Comparison of ENCODE assay signal across 22 mouse cellular contexts in genomic region chr16:34560411-34560810, GRCm38 (mm10). TPM values are rescaled to one million over a fixed set of nuclear protein-coding genes. Genes with fewer than 3 reads are reported as not detected.
DNase-seq lines count a peak whose midpoint lies in the region; ATAC-seq and TF ChIP-seq lines count a peak whose summit lies in the region.
"Had no signal": no experiment of that assay in that cellular context is flagged by ENCODE, and none has a peak within 500 bp of the region (broad histone marks: within the 10 kb centered on the region; RNA-seq: fewer than 3 reads in every experiment).

No protein-coding gene starts in this region.

- no peak for TF ChIP-seq EP300 in stomach, postnatal 0 days (optimal IDR thresholded peaks at IDR 0.05)

- H3K4me1 ChIP-seq in forebrain, embryonic 13.5 days = peaks cover 90% of the 10 kb centered on the region
- H3K4me1 ChIP-seq in forebrain, postnatal 0 days (ENCODE audit: insufficient read depth) = peaks cover 20% of the 10 kb centered on the region
- peaks cover 23% of the 10 kb centered on the region; the same call in 1 of the 2 replicates for H3K4me1 ChIP-seq in stomach, embryonic 15.5 days
- no peaks in the 10 kb centered on the region for H3K4me1 ChIP-seq in stomach, postnatal 0 days (replicated peaks; ENCODE audit: control insufficient read depth, insufficient read depth)

- H3K9me3 ChIP-seq in forebrain, embryonic 13.5 days (replicated peaks) = no peaks in the 10 kb centered on the region
- no peaks in the 10 kb centered on the region for H3K9me3 ChIP-seq in forebrain, postnatal 0 days (ENCODE audit: low read length)
- H3K9me3 ChIP-seq in stomach, embryonic 15.5 days = no peaks in the 10 kb centered on the region
- no peaks in the 10 kb centered on the region for H3K9me3 ChIP-seq in stomach, postnatal 0 days (ENCODE audit: control insufficient read depth, low read length)
- H3K9me3 ChIP-seq: embryonic facial prominence, embryonic 10.5 days; embryonic facial prominence, embryonic 13.5 days; forebrain, embryonic 12.5 days; hindbrain, embryonic 10.5 days; hindbrain, embryonic 13.5 days; intestine, embryonic 15.5 days had no signal

- DNase-seq in forebrain, postnatal 0 days = no peak
- no peak for DNase-seq in stomach, postnatal 0 days (ENCODE audit: low spot score)
- DNase-seq in NIH3T3 (ENCODE audit: low read depth) = peak; percentile 17
- DNase-seq in right cerebral cortex, postnatal 4 days = no peak
- no peak for DNase-seq in adrenal gland, postnatal 14 days
- DNase-seq in adrenal gland, adult 8-10 months = no peak
- DNase-seq: adrenal gland, postnatal 25 days; embryo, embryonic 11 days; gastrocnemius, postnatal 14 days had no signal

- H3K27ac ChIP-seq in forebrain, embryonic 13.5 days = peak overlapping the region; percentile 57; the same call in 1 of the 2 replicates
- H3K27ac ChIP-seq in forebrain, postnatal 0 days (ENCODE audit: low read depth, low read length) = no peak overlapping the region
- H3K27ac ChIP-seq in stomach, embryonic 15.5 days = 0 out of 2 replicates have a peak overlapping the region, but pooled peaks have one; percentile 23
- no peak overlapping the region for H3K27ac ChIP-seq in stomach, postnatal 0 days (replicated peaks)
- H3K27ac ChIP-seq: embryonic facial prominence, embryonic 10.5 days; embryonic facial prominence, embryonic 13.5 days; gastrocnemius, adult 2 months; hindbrain, embryonic 10.5 days; hindbrain, embryonic 13.5 days; intestine, embryonic 15.5 days had no signal

- H3K4me3 ChIP-seq in forebrain, embryonic 13.5 days = no peak overlapping the region
- no peak overlapping the region for H3K4me3 ChIP-seq in forebrain, postnatal 0 days (ENCODE audit: low read depth, low read length)
- no peak overlapping the region for H3K4me3 ChIP-seq in stomach, embryonic 15.5 days (replicated peaks)
- H3K4me3 ChIP-seq in stomach, postnatal 0 days (ENCODE audit: low read depth, low read length) = no peak overlapping the region
- H3K4me3 ChIP-seq: embryonic facial prominence, embryonic 10.5 days; embryonic facial prominence, embryonic 13.5 days; erythroblast, embryonic 14.5 days; forebrain, embryonic 12.5 days; gastrocnemius, adult 2 months; hindbrain, embryonic 10.5 days; hindbrain, embryonic 13.5 days; intestine, embryonic 15.5 days had no signal

- H3K9ac ChIP-seq in forebrain, embryonic 13.5 days = no peak overlapping the region
- H3K9ac ChIP-seq in forebrain, postnatal 0 days = no peak overlapping the region
- H3K9ac ChIP-seq in stomach, embryonic 15.5 days = no peak overlapping the region
- no peak overlapping the region for H3K9ac ChIP-seq in stomach, postnatal 0 days (ENCODE audit: low read length)
- H3K9ac ChIP-seq: embryonic facial prominence, embryonic 13.5 days; forebrain, embryonic 12.5 days; hindbrain, embryonic 13.5 days; intestine, embryonic 15.5 days had no signal

- ATAC-seq in forebrain, embryonic 13.5 days = no peak
- no peak for ATAC-seq in forebrain, postnatal 0 days
- no peak for ATAC-seq in stomach, embryonic 15.5 days (ENCODE audit: insufficient read depth, low FRiP score, low read depth)
- no peak for ATAC-seq in stomach, postnatal 0 days (ENCODE audit: low FRiP score, low TSS enrichment)
- ATAC-seq: forebrain, embryonic 16.5 days; hindbrain, embryonic 16.5 days; intestine, embryonic 15.5 days had no signal

- H3K36me3 ChIP-seq in forebrain, embryonic 13.5 days (ENCODE audit: poor library complexity, severe bottlenecking) = no peaks in the 10 kb centered on the region
- H3K36me3 ChIP-seq in forebrain, postnatal 0 days (ENCODE audit: insufficient read depth) = no peaks in the 10 kb centered on the region
- no peaks in the 10 kb centered on the region for H3K36me3 ChIP-seq in stomach, embryonic 15.5 days
- no peaks in the 10 kb centered on the region for H3K36me3 ChIP-seq in stomach, postnatal 0 days (ENCODE audit: control insufficient read depth, insufficient read depth, low read length)
- H3K36me3 ChIP-seq: embryonic facial prominence, embryonic 10.5 days; embryonic facial prominence, embryonic 13.5 days; forebrain, embryonic 12.5 days; hindbrain, embryonic 10.5 days; hindbrain, embryonic 13.5 days; intestine, embryonic 15.5 days had no signal

- no peak for TF ChIP-seq CTCF in forebrain, postnatal 0 days (IDR thresholded peaks at IDR 0.05; ENCODE audit: low read depth)
- no peak for TF ChIP-seq CTCF in stomach, postnatal 0 days (IDR thresholded peaks at IDR 0.05; ENCODE audit: low read depth)

- no peak overlapping the region for H3K4me2 ChIP-seq in forebrain, embryonic 13.5 days
- no peak overlapping the region for H3K4me2 ChIP-seq in forebrain, postnatal 0 days (ENCODE audit: low read depth)
- no peak overlapping the region for H3K4me2 ChIP-seq in stomach, embryonic 15.5 days
- H3K4me2 ChIP-seq in stomach, postnatal 0 days (replicated peaks; ENCODE audit: low read depth) = no peak overlapping the region
- H3K4me2 ChIP-seq: embryonic facial prominence, embryonic 13.5 days; forebrain, embryonic 12.5 days; heart, embryonic 11.5 days; hindbrain, embryonic 13.5 days; intestine, embryonic 15.5 days had no signal

- no peaks in the 10 kb centered on the region for H3K27me3 ChIP-seq in forebrain, embryonic 13.5 days
- no peaks in the 10 kb centered on the region for H3K27me3 ChIP-seq in forebrain, postnatal 0 days (ENCODE audit: insufficient read depth, low read length)
- H3K27me3 ChIP-seq in stomach, embryonic 15.5 days (replicated peaks) = no peaks in the 10 kb centered on the region
- no peaks in the 10 kb centered on the region for H3K27me3 ChIP-seq in stomach, postnatal 0 days (ENCODE audit: control insufficient read depth, insufficient read depth, low read length)
- H3K27me3 ChIP-seq: embryonic facial prominence, embryonic 13.5 days; forebrain, embryonic 12.5 days; hindbrain, embryonic 13.5 days; intestine, embryonic 15.5 days had no signal

- WGBS in forebrain, embryonic 13.5 days = 83% methylated on average over 2 of the region's 2 CpGs
- WGBS in forebrain, postnatal 0 days = 81% methylated on average over 2 of the region's 2 CpGs
- 56% methylated on average over 2 of the region's 2 CpGs for whole genome bisulfite sequencing in stomach, embryonic 15.5 days
- WGBS in stomach, postnatal 0 days = 69% methylated on average over 2 of the region's 2 CpGs

RNA-seq across cellular contexts. Expression of gene Kalrn, which starts 12.9 kb away (rescaled TPM):
- polyA plus RNA-seq in forebrain, embryonic 13.5 days (2015; fragmentation: Nextera tagmentation; extraction: Ambion mirVana) = 31.5 and 34.4 TPM in 2 replicates
- 134 and 148 TPM in 2 replicates for total RNA-seq in forebrain, postnatal 0 days (2014; rRNA removed)
- 16.4 and 23.6 TPM in 2 replicates for polyA plus RNA-seq in forebrain, postnatal 0 days (2015; fragmentation: Nextera tagmentation; extraction: Ambion mirVana)
- 19.3 and 20.7 TPM in 2 replicates for polyA plus RNA-seq in stomach, embryonic 15.5 days (2015; fragmentation: Nextera tagmentation; extraction: Ambion mirVana)
- polyA plus RNA-seq in stomach, postnatal 0 days (2015; fragmentation: Nextera tagmentation; extraction: Ambion mirVana) = 14.4 and 16.7 TPM in 2 replicates
- 12.9 and 20.7 TPM in 2 replicates for total RNA-seq in adrenal gland, postnatal 14 days (2021)
- total RNA-seq in adrenal gland, adult 8-10 months (2022) = 10 to 100 TPM; 11.2 to 18.8 (median 13.0) TPM

Comparison
In these comparisons a context has a peak if more than half of its experiments do, and no peak if none do; other contexts are left out.
1. H3K27ac ChIP-seq: peak in forebrain, embryonic 13.5 days (single experiment) and stomach, embryonic 15.5 days (single experiment); none in forebrain, postnatal 0 days (single experiment) and stomach, postnatal 0 days (single experiment).